Mouse (Mus musculus): ENCODE measurements around the gene Kat2b. TPM values are rescaled to one million over a fixed set of nuclear protein-coding genes. Genes with fewer than 3 reads are reported as not detected.

The Kat2b gene
- total and polyA plus RNA-seq, 2 experiments from 2014 or later, result 12.1 to 65.1 TPM

GRCm38 (mm10) chr17:53578776-53579175, 12.1 kb downstream of the Kat2b start:
- Histone ChIP-seq H3K4me1 (ENCODE audit: control insufficient read depth, insufficient read depth) (peaks cover 39% of the 10 kb centered on the region), H3K36me3 (replicated peaks; ENCODE audit: control insufficient read depth, insufficient read depth, low read length) (0 out of 2 replicates have a peak, but pooled peaks cover 4% of the 10 kb centered on the region), H3K27me3 (ENCODE audit: control insufficient read depth, insufficient read depth, low read length) (no peaks in the 10 kb centered on the region), H3K9ac (replicated peaks; ENCODE audit: low read depth, low read length) (no peak overlapping the region), H3K4me2 (ENCODE audit: low read depth, low read length) (peak overlapping the region; percentile 29; the same call in 1 of the 2 replicates), H3K27ac (ENCODE audit: low read depth) (peak overlapping the region; percentile 60), H3K9me3 (replicated peaks; ENCODE audit: control insufficient read depth, low read length) (no peaks in the 10 kb centered on the region), H3K4me3 (ENCODE audit: low read depth, low read length) (no peak overlapping the region)
- TF ChIP-seq EP300 (IDR thresholded peaks at IDR 0.05; ENCODE audit: low read depth) (no peak), CTCF (IDR thresholded peaks at IDR 0.05; ENCODE audit: low read depth) (no peak)
- 31% methylated on average over 9 of the region's 9 CpGs for WGBS
- ATAC-seq (ENCODE audit: insufficient read depth, low read depth) (peak; percentile 66), DNase-seq (ENCODE audit: low spot score) (no peak)

GRCm38 (mm10) chr17:53579612-53580011, 13.0 kb downstream of the Kat2b start:
- no peaks in the 10 kb centered on the region for H3K27me3 ChIP-seq (ENCODE audit: control insufficient read depth, insufficient read depth, low read length)
- peaks cover 47% of the 10 kb centered on the region for H3K4me1 ChIP-seq (ENCODE audit: control insufficient read depth, insufficient read depth)
- DNase-seq (ENCODE audit: low spot score) (no peak), ATAC-seq (ENCODE audit: insufficient read depth, low read depth) (no peak)
- H3K27ac ChIP-seq (ENCODE audit: low read depth), result peak overlapping the region; percentile 60
- TF ChIP-seq CTCF (IDR thresholded peaks at IDR 0.05; ENCODE audit: low read depth), result no peak
- no peak for TF ChIP-seq EP300 (IDR thresholded peaks at IDR 0.05; ENCODE audit: low read depth)
- H3K4me3 ChIP-seq (ENCODE audit: low read depth, low read length), result no peak overlapping the region
- H3K4me2 ChIP-seq (ENCODE audit: low read depth, low read length), result no peak overlapping the region
- H3K9ac ChIP-seq (replicated peaks; ENCODE audit: low read depth, low read length), result no peak overlapping the region
- 54% methylated on average over 4 of the region's 4 CpGs for WGBS
- no peaks in the 10 kb centered on the region for H3K9me3 ChIP-seq (replicated peaks; ENCODE audit: control insufficient read depth, low read length)
- H3K36me3 ChIP-seq (replicated peaks; ENCODE audit: control insufficient read depth, insufficient read depth, low read length), result 0 out of 2 replicates have a peak, but pooled peaks cover 4% of the 10 kb centered on the region

- Histone ChIP-seq H3K27me3 (ENCODE audit: control insufficient read depth, insufficient read depth, low read length) (no peaks in the 10 kb centered on the region), H3K36me3 (replicated peaks; ENCODE audit: control insufficient read depth, insufficient read depth, low read length) (0 out of 2 replicates have a peak, but pooled peaks cover 4% of the 10 kb centered on the region), H3K27ac (ENCODE audit: low read depth) (peak overlapping the region; percentile 60), H3K9ac (replicated peaks; ENCODE audit: low read depth, low read length) (no peak overlapping the region), H3K4me1 (ENCODE audit: control insufficient read depth, insufficient read depth) (peaks cover 53% of the 10 kb centered on the region), H3K4me2 (ENCODE audit: low read depth, low read length) (no peak overlapping the region), H3K9me3 (replicated peaks; ENCODE audit: control insufficient read depth, low read length) (no peaks in the 10 kb centered on the region), H3K4me3 (ENCODE audit: low read depth, low read length) (no peak overlapping the region)
- DNase-seq (ENCODE audit: low spot score) (no peak), ATAC-seq (ENCODE audit: insufficient read depth, low read depth) (no peak)
- TF ChIP-seq EP300 (IDR thresholded peaks at IDR 0.05; ENCODE audit: low read depth), result no peak
- TF ChIP-seq CTCF (IDR thresholded peaks at IDR 0.05; ENCODE audit: low read depth), result no peak
- 55% methylated on average over 3 of the region's 3 CpGs for WGBS
Observed at GRCm38 (mm10) chr17:53580237-53580636, 13.6 kb downstream of the Kat2b start.

- Histone ChIP-seq H3K4me1 (ENCODE audit: control insufficient read depth, insufficient read depth) (peaks cover 65% of the 10 kb centered on the region), H3K9me3 (replicated peaks; ENCODE audit: control insufficient read depth, low read length) (no peaks in the 10 kb centered on the region), H3K4me2 (ENCODE audit: low read depth, low read length) (no peak overlapping the region), H3K4me3 (ENCODE audit: low read depth, low read length) (no peak overlapping the region), H3K36me3 (replicated peaks; ENCODE audit: control insufficient read depth, insufficient read depth, low read length) (0 out of 2 replicates have a peak, but pooled peaks cover 4% of the 10 kb centered on the region), H3K27ac (ENCODE audit: low read depth) (peak overlapping the region; percentile 64), H3K9ac (replicated peaks; ENCODE audit: low read depth, low read length) (no peak overlapping the region), H3K27me3 (ENCODE audit: control insufficient read depth, insufficient read depth, low read length) (no peaks in the 10 kb centered on the region)
- no peak for TF ChIP-seq EP300 (IDR thresholded peaks at IDR 0.05; ENCODE audit: low read depth)
- no peak for TF ChIP-seq CTCF (IDR thresholded peaks at IDR 0.05; ENCODE audit: low read depth)
- DNase-seq (ENCODE audit: low spot score), result no peak
- ATAC-seq (ENCODE audit: insufficient read depth, low read depth), result no peak
- 35% methylated on average over 4 of the region's 4 CpGs for WGBS
Observed at GRCm38 (mm10) chr17:53582026-53582585, 15.4 kb downstream of the Kat2b start.

- H3K4me1 ChIP-seq (ENCODE audit: control insufficient read depth, insufficient read depth), result peaks cover 63% of the 10 kb centered on the region
- H3K4me2 ChIP-seq (ENCODE audit: low read depth, low read length), result no peak overlapping the region
- DNase-seq (ENCODE audit: low spot score), result no peak
- H3K27ac ChIP-seq (ENCODE audit: low read depth), result peak overlapping the region; percentile 64
- no peak for ATAC-seq (ENCODE audit: insufficient read depth, low read depth)
- H3K4me3 ChIP-seq (ENCODE audit: low read depth, low read length), result no peak overlapping the region
- 0 out of 2 replicates have a peak, but pooled peaks cover 4% of the 10 kb centered on the region for H3K36me3 ChIP-seq (replicated peaks; ENCODE audit: control insufficient read depth, insufficient read depth, low read length)
- H3K9me3 ChIP-seq (replicated peaks; ENCODE audit: control insufficient read depth, low read length), result no peaks in the 10 kb centered on the region
- 62% methylated on average over 7 of the region's 7 CpGs for WGBS
- no peak overlapping the region for H3K9ac ChIP-seq (replicated peaks; ENCODE audit: low read depth, low read length)
- TF ChIP-seq EP300 (IDR thresholded peaks at IDR 0.05; ENCODE audit: low read depth) (no peak), CTCF (IDR thresholded peaks at IDR 0.05; ENCODE audit: low read depth) (no peak)
- H3K27me3 ChIP-seq (ENCODE audit: control insufficient read depth, insufficient read depth, low read length), result no peaks in the 10 kb centered on the region
Observed at GRCm38 (mm10) chr17:53582805-53583204, 16.1 kb downstream of the Kat2b start.
